Mouse (Mus musculus): ENCODE measurements around the gene Perp.

Perp gene

GRCm38 (mm10) chr10:18844441-18845286, at the start of gene Perp:
TSS of gene Perp (plus strand) at chr10:18845020.
- DNase-seq: peak; percentile 64

DNA sequence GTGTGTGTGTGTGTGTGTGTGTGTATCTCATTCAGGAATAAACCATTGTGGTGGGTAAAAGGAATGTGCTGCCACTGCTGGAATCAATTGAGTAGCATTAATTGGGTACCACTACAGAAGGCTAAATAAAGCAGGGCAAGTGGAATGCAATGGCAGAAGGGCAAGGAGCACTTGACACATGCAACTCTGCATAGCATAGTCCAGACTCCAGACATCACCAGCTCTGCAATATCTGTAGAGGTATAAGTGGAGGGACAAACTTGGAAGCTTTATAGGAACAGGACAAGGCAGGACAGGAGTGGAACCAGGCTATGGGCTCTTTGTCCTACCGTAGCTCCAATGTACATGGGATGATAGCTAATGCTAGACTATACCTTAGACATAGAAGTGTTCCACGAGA, 33.1 kb upstream of the Perp start:
- DNase-seq: no peak

- peak; percentile 44 for DNase-seq
These were observed 28.3 kb upstream of the Perp start for GRCm38 (mm10) chr10:18816560-18816959.

- no peak for DNase-seq
These were observed 19.7 kb upstream of the Perp start for GRCm38 (mm10) chr10:18825143-18825542.

GRCm38 (mm10) chr10:18826107-18826506, 18.7 kb upstream of the Perp start:
- DNase-seq: no peak

DNA sequence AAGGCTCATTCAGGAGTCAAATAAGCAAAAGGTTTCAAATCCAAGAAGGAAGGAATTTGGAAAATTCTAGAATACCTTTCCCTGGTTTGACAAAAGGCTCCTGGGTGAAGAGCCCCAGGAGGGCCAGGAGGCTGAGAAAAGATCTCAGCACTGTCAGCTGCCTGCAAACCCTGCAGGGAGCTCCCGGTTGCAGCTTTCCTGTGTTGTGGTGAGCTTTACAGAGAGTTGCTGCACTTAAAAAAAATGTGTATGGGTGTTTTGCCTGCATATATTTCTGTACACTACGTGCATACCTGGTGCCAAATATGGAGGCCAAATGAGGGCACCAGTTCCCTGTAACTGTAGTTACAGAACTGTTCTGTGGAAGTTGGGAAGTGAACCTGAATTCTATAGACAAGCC, 16.9 kb upstream of the Perp start:
- DNase-seq: no peak

DNA sequence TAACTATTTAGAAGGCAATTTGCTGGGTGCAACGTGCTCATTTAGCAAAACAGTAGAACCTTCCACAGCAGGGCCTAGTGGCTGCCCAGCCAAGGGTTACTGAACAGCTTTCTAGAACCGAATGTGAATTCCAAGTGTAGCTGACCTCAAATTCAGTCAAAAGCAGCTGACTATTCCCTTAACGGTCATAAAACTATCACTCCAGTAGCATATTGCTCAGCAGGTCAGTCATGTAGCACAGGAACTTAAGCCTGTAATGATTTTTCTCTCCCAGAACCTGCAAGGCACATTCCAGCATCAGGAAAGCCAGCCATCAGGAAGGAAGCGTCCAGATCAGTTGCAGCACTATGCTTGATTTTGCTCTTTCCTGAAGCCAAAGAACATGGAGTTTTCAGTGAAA, 14.5 kb upstream of the Perp start:
- DNase-seq: no peak

GRCm38 (mm10) chr10:18831823-18832222, 13.0 kb upstream of the Perp start:
- DNase-seq: no peak

- DNase-seq: no peak
These were observed 10.4 kb upstream of the Perp start for GRCm38 (mm10) chr10:18834389-18834788.

DNA sequence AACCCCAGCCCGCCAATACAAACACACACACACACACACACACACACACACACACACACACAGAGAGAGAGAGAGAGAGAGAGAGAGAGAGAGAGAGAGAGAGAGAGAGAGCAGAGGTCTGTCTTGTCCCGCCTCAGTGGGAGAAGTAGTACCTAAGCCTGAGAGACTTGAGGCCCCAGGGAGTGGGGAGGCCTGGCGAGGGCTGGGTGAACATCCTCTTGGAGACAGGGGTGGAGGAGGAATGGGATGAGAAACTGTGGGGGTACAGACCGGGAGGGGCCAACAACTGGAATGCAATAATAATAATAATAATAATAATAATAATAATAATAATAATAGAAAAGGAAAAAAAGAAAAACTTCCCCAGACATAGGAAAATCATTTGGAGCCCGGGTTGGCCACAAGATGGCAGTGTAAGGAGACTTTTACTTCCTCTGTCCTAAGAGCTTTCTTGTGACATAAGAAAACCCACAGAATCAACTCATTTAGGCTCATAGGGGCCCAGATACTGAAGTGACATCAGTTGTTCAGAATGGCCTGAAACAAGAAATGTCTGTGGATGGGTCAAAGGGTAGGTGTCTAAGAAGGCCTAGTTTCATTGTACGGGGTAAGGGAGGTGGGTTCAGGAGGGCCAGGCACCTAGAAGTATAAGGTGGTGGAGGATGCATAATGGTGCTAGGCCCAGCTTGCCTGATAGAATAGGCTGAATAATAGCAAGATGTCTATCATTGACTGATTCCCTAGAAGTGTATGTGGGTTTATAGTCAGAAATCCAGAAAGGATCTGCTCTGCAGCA, 8.9 kb upstream of the Perp start:
- DNase-seq: peak; percentile 56

DNA sequence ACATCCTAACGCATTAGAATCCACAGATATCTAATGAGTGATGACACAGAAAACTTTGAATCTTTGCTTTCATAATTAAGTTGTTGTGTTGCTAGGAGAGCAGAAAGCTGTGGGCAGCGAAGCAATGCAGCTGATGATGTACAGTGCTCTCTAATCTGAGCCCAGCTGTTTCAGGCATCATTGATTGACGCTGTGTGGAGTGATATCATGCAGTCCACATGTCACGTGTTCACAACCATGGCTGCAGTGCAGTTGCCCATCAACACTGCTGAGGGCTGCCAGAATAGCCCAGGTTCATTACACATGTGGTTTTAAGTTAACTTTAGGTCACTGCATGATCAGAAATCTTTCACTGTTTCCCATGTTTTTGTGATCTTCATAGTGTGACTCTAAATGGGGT, 5.3 kb upstream of the Perp start:
- DNase-seq: no peak

DNA sequence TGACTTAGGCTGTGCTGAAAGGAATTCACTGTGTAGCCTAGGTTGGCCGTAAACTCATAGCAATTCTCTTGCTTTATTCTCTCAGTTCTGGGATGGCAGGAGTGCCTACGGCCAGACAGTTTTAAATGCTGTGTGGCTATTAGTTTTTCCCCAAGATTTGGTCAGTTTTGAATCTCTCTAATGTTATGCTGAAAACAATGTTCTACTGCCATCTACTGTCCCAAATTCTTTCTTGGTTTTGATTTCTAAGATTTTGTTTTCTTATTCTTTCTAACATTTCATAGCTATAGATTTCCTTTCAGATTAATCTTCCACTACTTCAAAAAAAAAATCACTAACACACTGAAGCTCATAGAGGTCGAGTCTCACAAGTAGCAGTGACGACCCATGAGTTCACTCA, 4.1 kb upstream of the Perp start:
- DNase-seq: no peak

DNA sequence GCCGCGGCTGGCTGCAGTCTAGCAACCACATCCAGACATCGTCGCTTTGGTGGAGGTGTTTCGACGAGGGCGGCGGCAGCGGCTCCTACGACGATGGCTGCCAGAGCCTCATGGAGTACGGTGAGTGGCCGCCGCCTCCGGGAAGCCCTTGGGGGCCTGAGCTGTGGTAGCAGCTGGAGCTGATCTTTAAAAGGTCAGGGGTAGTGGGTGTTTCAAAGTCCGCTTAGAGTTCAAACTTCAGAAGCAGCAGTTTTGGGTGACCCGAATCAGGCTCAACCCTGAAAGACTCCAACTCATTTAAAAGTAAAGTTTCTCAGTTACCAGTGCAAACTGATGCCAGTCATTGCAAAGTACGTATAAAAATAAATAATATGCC, 455 bp downstream of the Perp start:
- no peak for DNase-seq

DNA sequence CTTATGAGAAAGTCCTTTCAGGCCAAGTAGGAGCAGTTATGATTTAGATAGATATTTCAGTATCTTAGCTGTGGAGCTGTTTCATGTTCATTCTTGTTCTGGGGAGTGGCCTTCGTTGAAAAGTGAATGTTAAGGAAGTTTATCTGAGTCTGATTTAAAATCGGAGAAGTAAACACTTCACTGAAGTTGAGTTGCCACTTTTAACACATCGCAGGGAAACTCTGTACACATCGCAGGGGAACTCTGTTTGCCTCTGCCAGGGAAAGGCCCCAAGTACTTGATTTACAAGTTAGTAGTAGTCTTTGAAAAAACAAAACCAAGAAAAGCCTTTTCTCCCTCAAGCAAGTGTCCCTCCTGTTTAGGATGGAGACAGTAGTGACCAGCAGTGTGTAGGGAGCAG, 891 bp downstream of the Perp start:
- DNase-seq: no peak

DNA sequence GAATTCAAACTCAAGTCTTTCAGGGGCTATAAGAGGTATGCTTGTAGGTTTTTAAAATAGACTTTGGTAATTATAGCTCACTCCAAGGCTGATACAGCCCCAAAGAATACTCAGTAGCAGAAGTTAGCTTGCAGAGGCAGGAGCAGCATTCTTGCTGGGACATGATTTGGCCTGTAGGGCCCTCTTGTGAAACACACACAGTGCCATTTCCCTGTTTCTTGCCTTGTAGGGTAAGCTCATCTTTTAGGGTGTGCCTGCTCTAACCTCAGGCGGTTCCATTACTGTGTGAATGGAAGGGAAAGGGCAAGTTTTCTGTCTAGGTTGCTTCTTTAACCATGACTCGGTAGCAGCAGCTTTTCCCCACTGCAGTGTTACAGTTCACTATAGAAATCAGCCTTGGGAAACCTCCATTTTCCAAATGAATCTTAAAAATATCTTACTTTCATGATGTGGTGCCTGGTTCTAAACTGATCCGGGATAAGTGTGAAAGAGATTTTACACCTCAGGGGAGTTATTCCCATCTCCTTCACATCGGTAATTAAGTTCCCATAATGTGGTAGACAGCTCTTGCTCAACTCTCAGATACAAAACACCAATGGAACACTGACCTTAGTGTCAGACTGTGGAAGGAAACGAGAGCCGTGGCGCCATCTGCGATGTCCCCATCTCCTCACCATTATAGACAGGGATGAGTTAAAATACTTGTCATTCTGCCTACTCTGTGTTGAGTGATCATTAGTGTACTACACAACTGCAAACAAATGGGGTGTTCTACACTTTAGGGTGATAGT, 1.8 kb downstream of the Perp start:
- DNase-seq: no peak

GRCm38 (mm10) chr10:18850177-18850576, 5.4 kb downstream of the Perp start:
- DNase-seq: no peak

DNA sequence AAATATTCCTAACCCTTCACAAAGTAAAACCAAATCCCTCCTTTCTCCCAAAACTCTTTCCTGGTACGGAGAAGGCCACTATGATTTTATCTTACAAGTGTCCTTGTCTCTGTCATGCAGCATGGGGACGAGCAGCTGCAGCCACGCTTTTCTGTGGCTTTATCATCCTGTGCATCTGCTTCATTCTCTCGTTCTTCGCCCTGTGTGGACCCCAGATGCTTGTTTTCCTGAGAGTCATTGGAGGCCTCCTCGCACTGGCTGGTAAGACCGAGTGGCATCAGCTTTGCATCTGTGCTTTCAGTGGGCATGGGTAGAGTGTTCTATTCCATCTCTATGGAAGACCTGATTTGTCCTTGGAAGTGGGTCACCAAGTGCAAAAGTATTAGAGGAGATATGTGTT, 8.6 kb downstream of the Perp start:
- no peak for DNase-seq

DNA sequence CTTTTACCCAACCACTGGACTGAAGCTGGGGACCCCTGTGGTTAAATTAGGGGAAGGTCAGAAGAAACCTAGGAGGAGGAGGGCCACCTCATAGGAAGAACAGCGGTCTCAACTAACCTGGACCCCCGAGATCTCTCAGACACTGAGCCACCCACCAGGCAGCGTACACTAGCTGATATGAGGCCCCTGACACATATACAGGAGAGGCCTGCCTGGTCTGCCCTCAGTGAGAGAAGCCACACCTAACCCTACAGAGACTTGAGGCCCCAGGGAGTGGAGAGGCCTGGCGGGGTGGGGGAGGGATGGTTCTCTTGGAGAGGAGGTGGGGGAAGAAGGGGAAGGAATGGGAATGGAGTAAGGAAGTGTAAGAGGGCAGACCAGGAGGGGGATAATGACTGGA, 12.4 kb downstream of the Perp start:
- no peak for DNase-seq

- DNase-seq: no peak
These were observed 14.8 kb downstream of the Perp start for GRCm38 (mm10) chr10:18859632-18860031.

- no peak for DNase-seq
These were observed 15.5 kb downstream of the Perp start for GRCm38 (mm10) chr10:18860119-18860824.

DNA sequence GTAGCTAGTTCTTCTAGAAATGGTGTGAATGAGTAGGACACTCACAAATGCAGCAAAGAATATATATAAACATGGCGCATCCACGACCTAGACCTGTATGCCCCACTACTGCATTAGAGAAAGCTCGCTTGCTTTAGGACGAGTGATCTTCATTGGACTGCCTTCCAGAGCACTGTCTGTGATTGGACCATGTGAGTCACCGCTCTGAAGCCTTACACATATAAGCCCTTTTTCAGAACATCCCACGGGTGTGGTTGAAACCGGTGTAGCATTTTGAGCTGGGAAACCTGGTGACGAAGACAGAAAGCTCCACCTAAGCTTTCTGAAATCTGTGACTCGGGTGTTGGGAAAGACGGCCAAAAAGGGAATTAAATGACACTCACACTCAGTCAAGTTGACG, 16.0 kb downstream of the Perp start:
- no peak for DNase-seq

GRCm38 (mm10) chr10:18861418-18861817, 16.6 kb downstream of the Perp start:
- no peak for DNase-seq

GRCm38 (mm10) chr10:18863332-18863731, 18.5 kb downstream of the Perp start:
- no peak for DNase-seq

Measured in lung, postnatal 14 days (tissue).